Mouse (Mus musculus): ENCODE measurements at regions not wholly inside any gene's neighbourhood (a gene's known extent, or its start where the extent isn't known, plus 50 kb on each side); places are given as distances from the start of the nearest gene placed in this dataset.
A peak's percentile ranks its signal among the peaks of the same experiment; 100 is the strongest.

DNA sequence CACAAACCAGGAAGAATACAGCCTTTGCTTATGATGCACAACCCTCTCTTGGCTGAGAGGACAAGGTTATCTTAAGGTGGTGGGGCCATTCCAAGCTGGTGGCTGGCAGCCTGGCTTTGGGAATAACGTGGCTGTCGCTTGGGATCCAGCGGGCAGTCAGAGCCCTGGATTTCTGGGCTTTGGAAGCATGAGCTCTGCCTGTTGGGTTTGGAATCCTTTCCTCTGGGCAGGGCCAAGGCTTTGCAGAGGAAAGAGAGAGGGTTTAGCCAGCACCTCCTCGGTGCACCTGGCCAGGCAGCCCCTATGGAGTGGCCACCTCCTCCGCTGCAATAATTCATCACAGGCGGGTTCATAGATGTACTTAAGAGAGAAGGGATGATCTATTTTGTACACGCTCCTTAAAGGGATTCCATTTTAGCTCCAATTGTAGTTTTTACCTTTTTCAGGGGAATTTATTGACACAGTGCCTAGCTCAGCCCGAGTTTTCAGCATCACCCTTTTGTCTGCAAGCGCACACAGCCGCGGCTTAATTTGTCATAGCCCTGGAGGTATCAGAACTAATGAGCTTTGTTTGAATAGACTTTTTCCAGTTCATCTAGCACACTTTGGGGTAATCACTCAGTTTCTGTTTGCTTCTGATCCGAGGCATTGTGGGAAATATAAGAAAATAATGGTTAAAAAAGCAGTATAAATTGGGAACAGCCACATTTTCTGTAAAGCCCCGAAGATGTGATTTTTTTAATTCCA, 135.5 kb upstream of the Zfp507 start:
- DNase-seq, result no peak
- Histone ChIP-seq H3K27ac (ENCODE audit: insufficient read depth, low read length) (no peak overlapping the region), H3K27me3 (ENCODE audit: control insufficient read depth, insufficient read depth, low read length) (no peaks in the 10 kb centered on the region), H3K4me1 (ENCODE audit: control insufficient read depth, insufficient read depth, low read length) (no peaks in the 10 kb centered on the region), H3K4me3 (replicated peaks; ENCODE audit: insufficient read depth, low read depth, low read length) (no peak overlapping the region)
- 21% methylated on average over 13 of the region's 13 CpGs for WGBS
- TF ChIP-seq POLR2A (IDR thresholded peaks at IDR 0.05; ENCODE audit: borderline replicate concordance, insufficient read depth, low read length), result no peak
- no peak for TF ChIP-seq CTCF (IDR thresholded peaks at IDR 0.05; ENCODE audit: borderline replicate concordance, insufficient read depth, low read depth, low read length)

DNA sequence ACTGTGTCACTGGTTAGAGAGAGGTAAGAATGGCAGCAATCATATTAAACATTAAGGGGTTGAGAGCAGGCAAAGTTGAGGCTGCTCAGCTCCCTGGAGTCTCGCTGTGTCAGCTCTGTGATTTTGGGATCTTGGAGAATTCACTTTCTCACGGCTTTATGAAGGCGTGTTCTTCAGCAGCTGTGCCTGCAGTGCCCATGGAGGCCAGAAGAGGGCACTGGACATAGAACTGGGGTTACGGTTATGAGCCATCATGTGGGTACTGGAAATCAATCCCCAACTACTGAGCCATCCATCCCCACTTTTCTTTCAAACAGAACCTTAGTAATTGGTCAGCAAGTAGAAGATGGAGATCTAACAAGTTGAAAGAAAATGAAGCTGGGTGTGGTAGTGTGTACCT, 123.9 kb upstream of the Zfp507 start:
- no peak overlapping the region for H3K27ac ChIP-seq (ENCODE audit: insufficient read depth, low read length)
- DNase-seq, result no peak
- no peaks in the 10 kb centered on the region for H3K27me3 ChIP-seq (ENCODE audit: control insufficient read depth, insufficient read depth, low read length)
- TF ChIP-seq CTCF (IDR thresholded peaks at IDR 0.05; ENCODE audit: borderline replicate concordance, insufficient read depth, low read depth, low read length) (no peak), POLR2A (IDR thresholded peaks at IDR 0.05; ENCODE audit: borderline replicate concordance, insufficient read depth, low read length) (no peak)
- no peak overlapping the region for H3K4me3 ChIP-seq (replicated peaks; ENCODE audit: insufficient read depth, low read depth, low read length)
- WGBS, result 91% methylated on average over 4 of the region's 4 CpGs
- H3K4me1 ChIP-seq (ENCODE audit: control insufficient read depth, insufficient read depth, low read length), result no peaks in the 10 kb centered on the region

DNA sequence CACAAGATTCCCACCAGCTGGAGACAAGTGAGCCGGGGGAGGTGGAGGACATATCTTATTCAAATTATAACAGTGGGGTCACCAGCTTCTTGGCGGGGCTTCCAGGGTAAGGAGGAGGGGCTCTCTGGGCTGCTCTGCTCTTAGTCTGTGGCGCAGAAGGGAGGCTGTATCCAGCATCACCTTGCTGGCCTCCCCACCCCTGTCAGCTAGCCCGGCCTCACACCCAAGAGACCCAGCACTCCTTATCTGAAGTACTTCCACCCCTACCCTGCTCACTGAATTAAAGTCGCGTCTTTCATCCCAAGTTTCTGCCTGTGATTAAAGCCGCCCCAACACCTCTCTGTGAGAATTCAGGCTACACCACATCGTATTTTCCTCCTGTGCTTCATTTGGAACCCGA, 119.8 kb upstream of the Zfp507 start:
- Histone ChIP-seq H3K27me3 (ENCODE audit: control insufficient read depth, insufficient read depth, low read length) (no peaks in the 10 kb centered on the region), H3K4me3 (replicated peaks; ENCODE audit: insufficient read depth, low read depth, low read length) (no peak overlapping the region), H3K4me1 (ENCODE audit: control insufficient read depth, insufficient read depth, low read length) (no peaks in the 10 kb centered on the region), H3K27ac (ENCODE audit: insufficient read depth, low read length) (no peak overlapping the region)
- 45% methylated on average over 9 of the region's 9 CpGs for WGBS
- TF ChIP-seq POLR2A (IDR thresholded peaks at IDR 0.05; ENCODE audit: borderline replicate concordance, insufficient read depth, low read length), result no peak
- TF ChIP-seq CTCF (IDR thresholded peaks at IDR 0.05; ENCODE audit: borderline replicate concordance, insufficient read depth, low read depth, low read length), result no peak
- DNase-seq, result no peak

DNA sequence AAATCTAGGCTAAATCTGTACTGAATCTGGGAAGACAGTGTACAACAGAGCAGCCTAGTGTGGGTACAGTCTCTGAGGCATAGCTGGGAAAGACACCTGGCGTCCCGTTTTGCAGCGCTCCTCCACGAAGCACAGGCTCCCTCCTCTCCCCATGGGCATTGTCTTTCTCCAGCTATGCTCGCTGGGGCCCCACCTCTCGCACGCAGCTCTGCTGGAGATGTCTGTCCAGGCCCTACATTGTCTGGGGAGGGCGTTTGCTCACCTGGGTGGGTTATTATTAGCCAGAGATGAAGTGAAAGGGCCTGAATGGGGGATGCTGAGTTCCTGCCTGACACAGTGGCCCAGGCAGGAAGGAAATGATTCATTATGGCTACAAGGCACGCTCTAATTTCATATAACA, 118.1 kb upstream of the Zfp507 start:
- no peak overlapping the region for H3K27ac ChIP-seq (ENCODE audit: insufficient read depth, low read length)
- WGBS, result 29% methylated on average over 9 of the region's 9 CpGs

DNA sequence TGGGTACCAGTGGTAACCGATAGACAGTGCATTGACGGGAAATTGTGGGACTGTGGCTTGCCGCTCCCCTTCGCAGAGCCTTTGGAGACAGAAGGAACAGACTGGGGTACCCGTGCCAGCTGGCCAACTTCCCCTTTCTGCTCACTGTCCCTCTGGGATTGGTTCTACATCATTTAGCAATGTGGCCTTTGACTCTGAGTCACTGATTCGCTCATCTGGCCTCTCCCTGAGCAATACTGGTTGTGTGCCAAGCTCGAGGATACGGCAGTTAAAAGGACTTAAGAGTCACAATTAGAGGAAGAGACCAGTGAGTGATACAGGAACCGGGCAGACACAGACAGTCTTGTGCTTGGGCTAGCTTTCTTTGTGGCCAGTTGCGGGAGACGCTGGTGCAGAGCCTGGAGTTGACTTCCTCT, 117.4 kb upstream of the Zfp507 start:
- H3K4me1 ChIP-seq (ENCODE audit: control insufficient read depth, insufficient read depth, low read length), result no peaks in the 10 kb centered on the region
- H3K27me3 ChIP-seq (ENCODE audit: control insufficient read depth, insufficient read depth, low read length), result no peaks in the 10 kb centered on the region
- H3K27ac ChIP-seq (ENCODE audit: insufficient read depth, low read length), result no peak overlapping the region
- 9% methylated on average over 11 of the region's 11 CpGs for WGBS
- H3K4me3 ChIP-seq (replicated peaks; ENCODE audit: insufficient read depth, low read depth, low read length), result no peak overlapping the region
- DNase-seq, result peak in 1 of 2 experiments; percentile 37
- no peak for TF ChIP-seq POLR2A (IDR thresholded peaks at IDR 0.05; ENCODE audit: borderline replicate concordance, insufficient read depth, low read length)
- TF ChIP-seq CTCF (IDR thresholded peaks at IDR 0.05; ENCODE audit: borderline replicate concordance, insufficient read depth, low read depth, low read length), result no peak

More for the DNA sequence above, 118.1 kb upstream of the Zfp507 start:
- H3K27me3 ChIP-seq (ENCODE audit: control insufficient read depth, insufficient read depth, low read length), result no peaks in the 10 kb centered on the region
- H3K4me1 ChIP-seq (ENCODE audit: control insufficient read depth, insufficient read depth, low read length), result no peaks in the 10 kb centered on the region
- no peak overlapping the region for H3K4me3 ChIP-seq (replicated peaks; ENCODE audit: insufficient read depth, low read depth, low read length)
- TF ChIP-seq CTCF (IDR thresholded peaks at IDR 0.05; ENCODE audit: borderline replicate concordance, insufficient read depth, low read depth, low read length) (no peak), POLR2A (IDR thresholded peaks at IDR 0.05; ENCODE audit: borderline replicate concordance, insufficient read depth, low read length) (no peak)
- DNase-seq, result no peak

DNA sequence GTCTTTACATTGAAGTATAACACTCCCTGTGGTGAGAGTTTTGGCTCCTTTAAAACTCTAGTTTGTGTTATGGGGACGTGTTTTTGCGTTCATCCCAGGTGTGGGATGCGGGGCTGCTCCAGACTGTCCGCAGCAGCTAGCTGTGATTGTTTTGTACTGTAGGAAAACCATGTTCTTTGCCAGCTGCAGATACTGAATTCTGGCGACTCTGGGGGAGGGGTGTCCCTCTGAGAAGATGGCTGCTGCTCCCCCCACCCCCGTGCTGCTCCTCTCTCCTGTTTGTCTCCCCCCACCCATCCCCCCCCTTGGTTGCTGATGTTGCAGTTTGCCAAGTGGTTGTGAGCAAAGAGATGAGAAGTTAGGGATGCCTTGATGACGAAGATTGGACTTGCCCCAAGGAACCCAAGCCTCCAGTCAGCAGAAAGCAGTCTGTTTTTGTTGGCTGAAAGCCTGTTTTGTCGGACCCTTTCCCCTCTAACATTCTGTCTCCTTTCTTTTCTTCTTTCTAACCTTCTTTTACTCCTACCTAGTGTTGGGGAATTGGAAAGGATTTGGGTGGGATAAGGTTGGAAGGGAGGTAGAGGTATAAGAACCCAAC, 107.4 kb upstream of the Zfp507 start:
- DNase-seq, result no peak
- WGBS, result 3% methylated on average over 8 of the region's 8 CpGs
- H3K4me1 ChIP-seq (ENCODE audit: control insufficient read depth, insufficient read depth, low read length), result no peaks in the 10 kb centered on the region
- no peak for TF ChIP-seq POLR2A (IDR thresholded peaks at IDR 0.05; ENCODE audit: borderline replicate concordance, insufficient read depth, low read length)
- no peak for TF ChIP-seq CTCF (IDR thresholded peaks at IDR 0.05; ENCODE audit: borderline replicate concordance, insufficient read depth, low read depth, low read length)
- H3K27me3 ChIP-seq (ENCODE audit: control insufficient read depth, insufficient read depth, low read length), result no peaks in the 10 kb centered on the region
- H3K27ac ChIP-seq (ENCODE audit: insufficient read depth, low read length), result no peak overlapping the region
- H3K4me3 ChIP-seq (replicated peaks; ENCODE audit: insufficient read depth, low read depth, low read length), result no peak overlapping the region

DNA sequence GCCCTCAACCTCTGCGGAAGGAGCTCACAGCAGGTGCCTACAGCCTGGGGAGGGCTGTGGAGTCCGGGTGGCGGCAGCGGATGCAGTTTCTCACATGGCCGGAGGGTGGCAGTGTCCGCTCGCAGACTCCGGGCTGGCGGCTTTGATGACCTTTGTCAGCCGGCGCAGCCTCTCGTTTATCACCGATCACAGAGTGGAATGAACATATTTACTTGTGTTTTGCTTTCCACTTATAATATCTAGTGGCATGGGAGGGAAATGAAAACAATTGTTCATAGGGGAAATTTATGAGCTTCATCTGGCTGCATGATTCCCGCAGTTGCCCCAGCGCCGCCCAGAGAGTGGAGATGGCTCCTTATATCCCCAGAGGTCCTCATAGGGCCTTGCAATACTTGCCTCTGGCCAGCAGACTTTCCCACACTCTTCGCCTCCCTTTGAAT, 99.2 kb upstream of the Zfp507 start:
- Histone ChIP-seq H3K4me3 (replicated peaks; ENCODE audit: insufficient read depth, low read depth, low read length) (peak overlapping the region; percentile 40), H3K27me3 (ENCODE audit: control insufficient read depth, insufficient read depth, low read length) (no peaks in the 10 kb centered on the region), H3K27ac (ENCODE audit: insufficient read depth, low read length) (no peak overlapping the region), H3K4me1 (ENCODE audit: control insufficient read depth, insufficient read depth, low read length) (no peaks in the 10 kb centered on the region)
- 8% methylated on average over 17 of the region's 17 CpGs for WGBS
- peak; percentile 62 to 81 for DNase-seq
- TF ChIP-seq CTCF (IDR thresholded peaks at IDR 0.05; ENCODE audit: borderline replicate concordance, insufficient read depth, low read depth, low read length), result peak; percentile 82
- no peak for TF ChIP-seq POLR2A (IDR thresholded peaks at IDR 0.05; ENCODE audit: borderline replicate concordance, insufficient read depth, low read length)
